Mouse (Mus musculus) adrenal gland, postnatal 36 days (tissue): ENCODE measurements around the gene Ntrk3. TPM values are rescaled to one million over a fixed set of nuclear protein-coding genes. Genes with fewer than 3 reads are reported as not detected.

Experiments used
- DNase-seq, 2 experiments: peaks; one replicate each; pipeline ENCODE4 v3.0.0; 2021; ENCODE audit warnings: mixed read lengths in 1 of 2
- total RNA-seq, 2 experiments: library from RNA; stranded (reverse); gene quantifications; 2 replicates each; pipeline ENCODE4 v1.2.3; 2021

Ntrk3 gene
- total RNA-seq, 2 experiments from 2014 or later: 19.8 to 37.4 TPM

DNA sequence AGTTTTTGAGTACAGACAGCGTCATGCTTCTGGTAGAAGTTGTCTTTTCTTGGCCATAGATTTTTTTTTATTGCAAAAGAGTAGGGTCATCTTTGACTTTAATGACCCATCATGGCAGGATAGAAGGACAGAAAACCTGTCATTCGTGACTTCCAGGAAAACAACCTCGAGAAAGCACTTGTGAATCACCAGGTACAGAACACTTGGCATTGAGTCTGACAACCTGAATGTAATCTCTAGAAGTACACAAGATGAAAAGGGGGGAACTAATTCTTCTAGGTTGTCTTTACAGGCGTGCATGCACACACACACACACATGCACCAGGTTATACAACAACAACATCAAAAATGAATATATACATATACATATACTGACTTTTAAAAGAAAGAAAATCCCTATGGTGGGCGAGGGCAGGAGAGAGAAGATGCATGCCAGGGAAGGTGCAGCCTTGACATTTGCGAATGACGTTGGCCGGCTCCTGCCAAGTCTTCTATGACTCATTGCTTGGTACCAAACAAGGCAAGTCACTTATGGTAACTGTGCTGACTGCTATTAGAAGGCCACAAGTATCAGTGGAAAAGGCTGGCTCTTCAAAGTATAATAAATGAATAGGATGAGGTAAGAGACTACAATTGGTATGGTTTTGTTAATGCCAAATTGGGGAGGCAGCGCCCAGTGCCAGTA is 217.4 kb downstream of the Ntrk3 start:
- DNase-seq: peak; percentile 80 to 85

DNA sequence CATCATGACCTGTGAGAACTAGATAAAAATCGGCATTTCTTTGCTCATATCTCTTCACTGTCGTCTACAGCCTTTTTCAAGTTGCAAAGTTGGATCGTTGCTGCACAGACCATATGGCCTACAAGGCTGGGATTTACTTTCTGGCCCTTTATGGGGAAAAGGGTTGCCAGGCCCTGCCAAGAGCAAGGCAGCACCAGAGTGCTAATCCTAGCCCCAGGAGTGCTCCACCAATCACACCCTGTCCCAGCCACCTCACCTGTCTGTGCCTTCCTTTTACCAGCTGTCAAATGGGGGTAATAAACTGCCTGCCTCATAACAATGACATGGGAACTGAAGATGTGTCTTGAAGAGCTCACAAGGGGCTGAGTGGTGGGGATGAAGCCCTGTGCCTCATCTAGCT is 218.1 kb downstream of the Ntrk3 start:
- DNase-seq: no peak

DNA sequence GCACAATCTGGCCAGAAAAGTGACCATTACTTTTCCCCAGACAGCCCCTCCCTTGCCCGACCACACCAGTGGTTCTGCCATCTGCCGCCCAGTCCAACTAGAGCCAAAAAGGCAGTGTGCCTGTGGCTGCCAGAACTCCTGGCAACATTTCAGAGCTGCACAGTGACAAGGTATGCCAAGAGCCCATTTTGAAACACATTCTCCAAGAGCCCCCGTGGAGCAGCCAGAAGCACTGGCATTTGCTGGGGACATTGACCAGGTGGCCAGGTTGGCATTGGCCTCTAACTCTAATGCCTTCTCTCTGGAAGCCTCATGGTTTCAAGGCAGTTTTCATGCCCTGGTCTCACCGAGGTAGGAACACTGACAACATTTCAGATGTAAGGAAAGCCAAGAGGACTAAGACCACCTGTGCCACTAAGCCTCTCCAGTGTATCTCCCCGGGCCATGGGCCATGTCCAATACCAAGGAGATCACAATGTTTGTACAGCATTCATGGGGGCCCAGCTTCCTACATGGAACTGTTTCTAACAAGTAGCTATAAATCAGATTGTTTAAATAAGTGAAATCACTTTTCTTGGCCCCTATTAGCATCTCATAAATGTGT is 218.9 kb downstream of the Ntrk3 start:
- DNase-seq: peak; percentile 18 to 43

DNA sequence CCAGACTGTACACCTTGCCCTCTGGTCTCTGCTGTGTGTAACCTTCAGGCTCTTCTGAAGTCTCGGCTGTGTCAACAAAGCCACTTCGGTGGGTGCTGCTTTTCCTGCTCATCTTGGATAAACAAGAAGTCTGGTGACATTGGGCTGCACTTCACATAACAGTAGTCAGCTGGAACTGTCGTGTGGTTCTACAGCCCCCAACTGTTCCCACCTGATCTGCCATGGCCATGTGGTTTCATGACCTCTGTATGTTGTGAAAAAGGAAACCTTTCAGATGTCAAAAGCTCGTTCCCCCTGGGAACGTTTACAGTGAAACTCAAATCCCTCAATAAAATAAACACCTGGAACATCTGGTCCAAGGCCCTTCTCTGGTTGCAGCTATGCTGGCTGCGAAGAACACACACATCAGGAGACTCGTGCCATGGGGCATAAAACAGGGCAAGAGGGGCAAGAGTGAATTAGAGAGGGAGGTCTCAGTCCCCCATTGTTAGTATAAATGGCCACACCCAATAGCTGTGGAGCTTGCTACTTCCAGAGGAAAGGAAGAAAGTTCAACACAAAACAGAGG is 222.7 kb downstream of the Ntrk3 start:
- no peak for DNase-seq

DNA sequence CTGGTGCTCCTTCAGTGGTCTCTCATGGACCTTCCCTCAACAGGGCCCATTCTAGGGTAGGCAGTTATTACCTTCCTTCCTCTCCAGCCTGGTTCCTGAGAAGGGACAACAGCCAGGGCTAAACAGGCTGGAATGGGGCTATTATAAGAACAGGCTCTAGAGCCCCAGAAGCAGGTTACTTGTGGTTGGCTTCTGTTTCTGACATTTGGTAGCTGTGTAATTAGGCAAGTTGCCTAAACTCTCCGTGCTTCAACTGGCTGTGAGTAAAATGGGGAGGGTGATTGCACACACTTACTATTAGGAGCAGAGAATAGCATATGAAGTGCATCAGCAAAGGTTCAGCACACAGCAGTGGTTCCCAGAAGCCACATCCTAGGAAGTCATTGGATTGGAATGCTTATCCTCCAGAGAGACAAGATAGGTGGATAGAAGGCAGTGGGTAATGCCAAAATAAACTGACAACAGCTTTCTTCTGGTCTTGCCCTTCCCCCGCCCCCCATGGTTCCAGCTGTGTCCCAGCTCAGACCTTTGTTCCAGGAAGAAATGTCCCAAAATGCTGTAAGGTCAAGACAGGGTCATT is 230.7 kb downstream of the Ntrk3 start:
- no peak for DNase-seq

DNA sequence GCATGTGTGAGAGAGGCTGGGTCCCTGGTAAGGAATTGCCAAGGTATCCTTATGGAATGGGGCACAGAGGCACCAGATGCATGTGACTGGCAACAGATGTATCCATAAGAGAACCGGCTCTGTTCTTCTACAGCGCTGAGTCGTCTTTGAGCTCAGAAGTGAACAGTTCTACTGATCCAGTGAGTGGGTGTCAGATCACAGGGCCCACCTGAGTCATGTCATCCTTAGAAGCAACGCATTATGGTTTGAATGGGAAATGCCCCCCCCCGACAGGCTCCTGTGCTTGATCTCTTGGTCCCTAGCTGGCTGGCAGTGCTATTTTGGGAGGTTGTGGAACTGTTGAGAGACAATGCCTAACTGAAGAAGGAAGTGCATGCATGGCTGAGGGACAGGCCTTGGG is 236.9 kb downstream of the Ntrk3 start:
- no peak for DNase-seq

DNA sequence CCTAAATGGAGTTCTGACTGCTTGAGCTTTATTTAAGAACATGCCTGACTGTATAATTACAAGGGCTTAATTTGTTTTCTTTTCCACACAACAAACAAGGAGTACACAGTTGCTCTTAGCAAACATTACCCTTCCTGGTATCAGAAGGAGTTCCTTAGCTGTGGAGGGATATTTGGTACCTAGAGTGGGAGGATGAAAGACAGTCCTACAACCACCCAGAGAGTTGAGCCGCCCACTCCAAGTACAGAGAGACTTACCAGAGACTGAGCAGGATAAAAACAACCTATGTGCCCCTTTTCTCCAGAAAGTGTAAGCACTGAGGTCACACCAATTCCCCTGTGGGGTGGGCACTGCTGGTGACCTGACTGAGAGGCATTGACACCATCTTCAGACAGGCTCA is 237.8 kb downstream of the Ntrk3 start:
- DNase-seq: no peak

DNA sequence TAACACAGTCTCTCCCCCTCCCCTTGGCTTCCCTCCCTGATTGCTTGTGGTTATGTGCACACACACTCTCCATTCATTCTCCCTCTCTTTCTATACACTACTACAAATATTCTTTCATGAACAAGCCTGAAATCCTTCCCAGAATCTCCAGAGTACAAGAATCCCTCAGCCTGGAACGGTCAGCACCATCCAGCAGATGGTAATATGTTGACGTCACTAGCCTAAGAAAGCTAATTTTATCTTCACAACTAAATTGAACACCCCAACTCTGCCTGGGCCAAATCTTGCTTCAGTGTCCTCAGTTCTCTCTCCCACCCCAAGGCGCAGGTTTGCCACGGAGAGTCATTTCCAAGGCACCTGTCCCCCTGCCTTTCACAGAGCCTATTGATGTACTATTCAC is 239.5 kb downstream of the Ntrk3 start:
- no peak for DNase-seq

DNA sequence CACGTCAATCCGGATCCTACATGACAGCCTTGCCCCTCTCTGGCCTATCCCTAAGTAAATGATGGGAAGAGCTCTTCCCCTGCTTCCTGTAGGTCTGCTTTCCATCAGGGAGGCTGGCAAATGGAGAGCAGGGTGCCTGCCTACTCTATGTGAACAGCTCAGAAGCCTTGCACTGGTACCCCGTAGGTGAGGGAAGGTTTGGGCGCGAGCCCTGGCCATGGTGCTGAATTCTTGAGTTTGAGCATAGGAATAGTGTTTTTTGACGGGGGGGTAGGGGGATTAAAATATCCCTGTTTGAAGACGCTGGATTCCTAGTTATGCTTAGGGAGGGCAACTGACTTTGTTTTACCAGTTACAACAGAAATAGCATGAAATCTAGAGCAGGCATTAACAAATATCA is 240.0 kb downstream of the Ntrk3 start:
- DNase-seq: peak; percentile 28 to 58

DNA sequence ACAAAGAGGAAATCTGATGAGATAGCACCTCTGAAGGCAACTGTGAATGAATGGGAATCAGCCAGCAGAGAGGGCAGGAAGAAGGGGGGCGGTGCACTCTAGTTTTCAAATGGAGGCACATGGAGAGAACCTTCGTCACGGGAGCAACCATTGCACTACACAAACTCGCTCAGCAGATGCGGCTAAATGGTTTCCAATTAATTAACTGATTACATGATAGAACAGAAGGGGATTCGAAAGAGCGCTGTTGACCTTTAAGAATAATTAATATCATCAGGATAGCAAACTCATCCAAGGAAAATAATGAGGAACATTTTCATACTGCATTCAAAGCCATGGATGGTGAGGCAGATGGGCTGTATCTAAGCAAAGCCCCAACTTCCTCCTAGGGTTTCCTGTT is 244.2 kb downstream of the Ntrk3 start:
- no peak for DNase-seq

DNA sequence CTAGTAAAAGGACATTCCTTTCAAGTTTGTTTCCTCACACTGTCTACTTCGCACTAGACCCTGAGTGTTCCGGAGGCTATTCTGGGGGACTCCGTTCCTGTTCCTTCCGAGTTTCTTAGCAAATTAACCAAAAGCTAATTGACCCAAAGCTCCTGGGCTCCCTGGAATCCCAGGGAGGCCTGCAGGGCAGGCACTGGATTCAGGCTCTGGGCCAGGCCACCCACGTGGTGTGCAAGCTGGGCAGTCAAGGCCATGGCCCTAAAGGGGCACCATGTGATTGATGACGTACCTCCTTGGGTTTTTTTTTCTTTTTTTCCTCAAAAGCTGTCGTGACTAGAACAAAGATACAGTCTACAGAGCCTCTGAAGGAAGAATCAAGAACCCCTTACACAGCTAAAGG is 246.6 kb downstream of the Ntrk3 start:
- DNase-seq: peak; percentile 62 to 73

DNA sequence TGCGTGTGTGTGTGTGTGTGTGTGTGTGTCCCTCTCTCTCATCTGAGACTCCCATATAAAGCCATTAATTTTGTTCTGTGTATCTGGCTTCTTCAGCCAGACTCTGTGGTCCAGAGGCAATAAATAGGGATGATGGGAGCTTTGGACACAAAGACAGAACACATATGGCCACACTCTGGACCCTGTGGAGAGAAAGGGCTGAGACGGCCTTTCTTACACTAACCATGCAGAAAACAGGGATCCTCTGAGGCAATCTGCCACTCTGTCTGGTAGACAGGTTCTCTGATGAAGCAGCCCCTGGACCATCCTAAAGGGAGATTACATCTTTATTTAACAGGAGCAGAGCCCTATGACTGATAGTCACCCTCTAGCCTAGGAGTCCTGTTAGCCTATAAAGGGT is 253.5 kb downstream of the Ntrk3 start:
- DNase-seq: no peak

DNA sequence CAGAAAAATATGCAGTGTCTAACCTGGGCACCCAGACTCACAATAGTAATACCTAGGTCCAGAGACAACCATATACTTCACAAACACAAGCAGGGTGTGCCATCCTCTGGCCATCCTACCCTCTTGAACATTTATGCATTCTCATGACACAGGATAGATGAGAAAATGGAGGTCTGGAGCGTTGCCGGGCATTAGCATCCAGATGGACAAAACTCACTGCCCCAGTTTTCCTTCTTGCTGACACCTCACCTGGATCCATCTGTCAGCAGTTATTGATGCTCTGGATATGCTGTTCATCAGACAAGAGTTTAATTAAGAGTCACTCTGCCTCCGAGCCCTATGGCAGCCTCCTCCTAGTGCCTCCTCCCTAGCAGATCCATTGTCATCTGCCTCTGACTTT is 254.1 kb downstream of the Ntrk3 start:
- no peak for DNase-seq

DNA sequence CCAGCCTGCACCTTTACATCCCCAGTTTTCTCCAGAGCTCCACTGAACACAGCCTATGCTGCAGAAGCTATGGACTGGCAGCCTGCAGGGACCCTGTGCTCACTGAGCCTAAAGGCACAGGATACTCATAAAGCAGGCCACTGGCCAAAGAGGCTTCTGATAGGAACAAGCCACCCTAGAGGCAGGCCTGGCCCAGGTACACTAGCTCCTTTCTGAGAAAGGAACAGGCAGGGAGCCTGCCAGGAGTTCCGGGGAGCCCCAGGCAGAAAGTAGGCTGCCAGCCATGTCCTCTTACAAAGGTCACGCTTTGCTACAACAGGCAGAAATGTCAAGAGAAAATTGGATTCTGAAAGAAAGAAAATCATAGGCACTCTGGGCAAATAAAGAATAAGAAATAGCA is 254.8 kb downstream of the Ntrk3 start:
- peak; percentile 51 to 65 for DNase-seq

DNA sequence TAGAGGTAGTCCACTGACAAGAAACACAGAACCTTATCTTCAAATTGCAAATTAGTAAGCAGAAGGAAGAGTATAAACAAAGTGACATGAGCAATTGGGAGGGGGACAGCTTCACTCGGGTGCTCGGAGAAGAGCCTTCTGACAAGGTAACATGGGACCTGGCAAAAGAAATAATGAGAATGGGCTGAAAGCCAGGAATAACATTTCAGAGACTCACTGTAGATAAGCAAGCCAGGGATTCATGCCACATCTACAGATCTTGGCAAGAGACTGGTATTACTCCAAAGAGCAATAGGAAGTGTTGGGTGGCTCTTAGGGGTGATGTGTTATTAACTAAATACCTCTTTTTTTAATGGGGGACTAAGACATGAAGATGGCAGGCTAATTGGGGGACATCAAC is 258.9 kb downstream of the Ntrk3 start:
- DNase-seq: no peak

DNA sequence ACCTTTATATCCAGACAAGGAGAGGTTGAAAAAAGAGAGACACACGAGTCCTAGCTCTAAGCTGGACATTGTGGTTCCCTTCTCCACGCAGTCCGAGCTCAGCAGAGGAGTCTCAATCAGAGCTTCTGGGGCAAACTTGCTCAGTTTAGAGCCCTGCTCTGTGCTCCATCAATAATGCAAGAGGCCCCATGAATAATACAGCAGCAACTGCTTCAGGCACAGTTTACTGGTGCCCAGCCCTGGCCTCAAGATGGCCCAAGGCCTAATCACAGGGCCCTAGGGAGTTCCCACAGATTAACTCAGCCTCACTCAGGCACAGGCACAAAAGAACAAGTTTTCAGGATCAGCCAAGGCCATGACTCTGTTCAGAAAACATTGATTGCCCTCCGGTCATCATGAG is 266.1 kb downstream of the Ntrk3 start:
- DNase-seq: no peak

DNA sequence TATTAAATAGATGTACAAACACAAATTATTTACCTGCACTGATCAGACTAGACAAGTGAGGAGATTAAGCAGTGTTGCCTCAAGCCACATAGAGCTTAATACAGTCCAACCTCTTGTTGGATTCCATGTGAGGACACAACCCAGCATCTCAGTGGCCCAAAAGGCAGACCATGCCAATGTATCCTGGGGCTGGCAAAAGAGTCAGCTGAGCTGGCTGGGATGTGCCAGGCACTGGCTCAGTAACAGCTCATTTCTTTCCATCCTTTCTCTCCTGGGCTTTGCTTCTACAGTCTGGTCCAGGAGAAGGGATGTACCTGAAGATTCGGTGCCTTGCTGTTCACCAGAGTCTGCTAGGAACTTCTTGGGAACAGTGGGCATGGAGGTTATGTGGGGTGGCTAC is 266.5 kb downstream of the Ntrk3 start:
- DNase-seq: no peak

DNA sequence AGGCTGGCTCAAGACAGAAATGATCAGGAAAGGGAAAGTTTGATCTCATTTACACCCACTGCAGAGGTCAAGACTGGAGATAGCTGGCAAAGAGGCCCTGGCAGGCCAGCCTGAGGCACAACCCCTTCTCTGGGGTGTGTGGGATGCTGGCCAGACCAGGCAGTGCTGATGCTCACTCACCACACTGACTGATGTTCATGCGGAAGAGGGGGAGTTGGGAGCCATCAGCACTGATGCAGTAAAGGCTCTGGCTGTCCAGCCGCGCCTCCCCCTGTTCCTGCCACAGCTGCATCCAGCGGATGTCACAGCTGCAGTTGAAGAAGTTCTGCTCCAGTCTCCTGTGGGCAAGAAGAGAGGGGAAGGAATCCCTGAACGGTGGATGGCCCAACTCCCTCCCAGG is 275.2 kb downstream of the Ntrk3 start:
- no peak for DNase-seq

DNA sequence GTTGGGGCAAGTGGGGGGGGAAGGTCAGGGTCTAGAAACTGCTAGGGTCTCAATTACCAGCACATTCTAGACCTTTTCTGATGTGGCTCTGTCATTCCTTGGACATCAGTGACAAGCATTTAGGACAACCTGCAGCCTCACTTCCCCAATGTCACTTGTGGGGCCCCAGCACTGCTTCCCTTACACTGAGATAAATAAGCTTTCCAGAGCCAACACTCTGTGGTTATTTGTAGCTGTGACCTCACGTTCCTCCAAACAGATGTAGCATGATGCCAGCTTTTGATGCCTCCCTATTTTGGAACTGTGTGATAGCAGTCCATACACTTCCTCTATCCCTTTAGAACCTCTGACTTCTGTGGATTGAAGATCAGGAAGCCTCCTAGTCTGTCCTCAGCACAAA is 278.8 kb downstream of the Ntrk3 start:
- DNase-seq: no peak

DNA sequence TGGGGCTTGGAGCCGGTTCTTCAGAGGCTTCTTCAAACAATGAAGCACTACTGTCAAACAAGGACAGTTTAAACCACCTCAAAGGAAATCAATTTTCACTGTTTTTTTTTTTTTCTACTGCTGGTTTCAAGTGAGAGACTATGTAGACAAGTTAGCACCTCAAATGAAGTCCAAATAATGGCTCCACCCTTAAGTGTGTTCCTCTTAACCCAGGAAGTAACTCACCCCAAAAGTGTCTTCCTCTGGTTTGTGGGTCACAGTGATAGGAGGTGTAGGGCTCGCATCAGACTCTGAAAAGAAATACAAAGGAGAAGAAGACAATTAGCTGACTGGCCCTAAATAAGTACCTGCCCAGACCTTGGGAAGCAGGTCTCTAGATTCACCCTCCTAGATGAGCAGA is 286.1 kb downstream of the Ntrk3 start:
- DNase-seq: no peak

DNA sequence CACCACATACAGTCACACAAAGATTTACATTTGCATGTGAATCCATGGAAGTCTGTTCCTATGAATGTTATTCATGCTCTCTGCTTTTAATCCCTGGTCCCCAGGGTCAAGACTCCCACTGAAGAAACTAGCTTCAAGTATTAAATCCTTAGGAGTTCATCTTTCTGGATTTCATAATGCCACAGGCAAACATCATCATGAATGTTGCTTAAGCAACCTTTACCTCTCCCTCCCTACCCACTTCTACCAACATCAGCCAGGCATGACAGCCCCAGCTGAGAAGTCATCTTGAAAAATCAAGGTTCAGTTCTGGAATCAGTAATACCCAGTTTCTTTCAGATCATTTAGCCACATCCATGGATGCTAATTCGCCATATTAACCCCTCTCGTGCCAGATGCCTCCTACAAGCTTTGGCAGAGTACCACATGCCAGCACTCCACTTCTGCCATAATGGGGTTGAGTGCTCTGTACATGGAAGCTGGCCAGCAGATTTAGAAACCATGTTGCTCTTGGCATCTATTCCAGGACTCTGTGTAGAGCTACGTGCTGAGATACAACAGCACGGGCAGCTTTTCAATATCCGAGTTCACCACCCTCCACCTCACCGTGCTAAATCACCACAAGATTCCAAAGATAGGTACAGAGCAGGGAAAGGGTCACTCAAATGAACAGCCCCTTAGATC is 287.8 kb downstream of the Ntrk3 start:
- peak in 1 of 2 experiments; percentile 15 for DNase-seq

DNA sequence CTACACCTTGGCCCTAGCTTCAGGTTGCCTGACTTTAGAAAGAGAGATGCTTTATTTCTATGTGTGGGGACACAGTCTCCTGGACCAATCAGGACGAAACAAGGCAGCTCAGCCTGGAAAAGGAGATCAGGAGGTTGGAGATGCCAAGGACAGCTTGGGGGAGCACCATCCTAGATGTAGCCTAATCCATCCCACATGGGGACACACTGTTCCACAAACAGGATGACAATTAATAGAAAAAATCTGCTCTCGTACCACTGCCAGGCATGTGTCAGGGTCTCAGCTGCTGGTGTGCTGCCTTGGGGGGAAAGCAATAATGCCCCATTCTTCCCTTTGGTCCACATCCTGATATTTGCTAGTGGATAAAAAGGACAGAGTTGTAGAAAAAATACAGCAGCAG is 289.0 kb downstream of the Ntrk3 start:
- DNase-seq: no peak
